Mouse (Mus musculus) lung, embryonic 14.5 days (tissue): ENCODE data around the gene Rexo5. TPM values are rescaled to one million over a fixed set of nuclear protein-coding genes. Genes with fewer than 3 reads are reported as not detected.

Source experiments
- ATAC-seq: fragments of 200-750 bp; cut with Nextera tagmentation; 2 replicates; pipeline ENCODE4 v1.8.0; 2017; ENCODE audit warnings: mild to moderate bottlenecking, moderate TSS enrichment, moderate library complexity; ENCODE audit not compliant: insufficient read depth
- DNase-seq: peaks from one replicate; pipeline ENCODE4 v3.0.0-alpha.2; 2015
- H3K27ac ChIP-seq: fragments of 300-500 bp; sonication (generic); 2 replicates; pipeline ENCODE4 v1.5.1; 2014; ENCODE audit warnings: low read depth, mild to moderate bottlenecking, moderate library complexity
- H3K27me3 ChIP-seq: fragments of 300-500 bp; sonication (generic); 2 replicates; pipeline ENCODE4 v1.6.1; 2014; ENCODE audit warnings: low read length, control low read depth; ENCODE audit not compliant: insufficient read depth
- H3K36me3 ChIP-seq: fragments of 300-500 bp; sonication (generic); 2 replicates; pipeline ENCODE4 v1.6.1; 2014; ENCODE audit warnings: control low read depth; ENCODE audit not compliant: insufficient read depth
- H3K4me1 ChIP-seq: fragments of 300-500 bp; sonication (generic); 2 replicates; pipeline ENCODE4 v1.6.1; 2014; ENCODE audit warnings: antibody characterized with exemption, control low read depth; ENCODE audit not compliant: insufficient read depth
- H3K4me2 ChIP-seq: fragments of 300-500 bp; sonication (generic); 2 replicates; pipeline ENCODE4 v1.6.1; 2014; ENCODE audit warnings: mild to moderate bottlenecking
- H3K4me3 ChIP-seq: fragments of 300-500 bp; sonication (generic); 2 replicates; pipeline ENCODE4 v1.5.1; 2014; ENCODE audit warnings: low read depth, low read length
- H3K9ac ChIP-seq: fragments of 300-500 bp; sonication (generic); 2 replicates; pipeline ENCODE4 v1.6.1; 2014
- H3K9me3 ChIP-seq: fragments of 300-500 bp; sonication (generic); 2 replicates; pipeline ENCODE4 v1.6.1; 2016; ENCODE audit warnings: low read depth, low read length, control low read depth
- CTCF ChIP-seq: IDR thresholded peaks from 2 replicates; pipeline ENCODE4 v1.5.1; 2016; ENCODE audit warnings: antibody characterized with exemption, low read depth
- WGBS: fragments of 180-500 bp; shearing (Covaris S2); extraction: QIAGEN DNeasy Blood & Tissue Kit; methylation state at CpG from one replicate; pipeline ENCODE4 v1.1.7; 2014; 5-methylcytosine and 5-hydroxymethylcytosine counted together
- polyA plus RNA-seq: library from polyadenylated mRNA; unstranded; fragments of >200 nt; fragmentation: Nextera tagmentation; extraction: Ambion mirVana; gene quantifications from 2 replicates; pipeline ENCODE4 v1.2.1, GENCODE M21; 2014

The Rexo5 gene
- polyA plus RNA-seq, 1 experiment from 2014 or later, result 27.5 TPM

- no peak overlapping the region for H3K27ac ChIP-seq
- WGBS, result 36% methylated on average over 4 of the region's 4 CpGs
- H3K9me3 ChIP-seq, result no peaks in the 10 kb centered on the region
- H3K27me3 ChIP-seq, result no peaks in the 10 kb centered on the region
- no peak overlapping the region for H3K4me3 ChIP-seq
- ATAC-seq (no peak), DNase-seq (no peak)
- no peaks in the 10 kb centered on the region for H3K4me1 ChIP-seq
- no peaks in the 10 kb centered on the region for H3K36me3 ChIP-seq
- H3K4me2 ChIP-seq, result no peak overlapping the region
- no peak overlapping the region for H3K9ac ChIP-seq
- no peak for TF ChIP-seq CTCF
Measured at GRCm38 (mm10) chr7:119762166-119762697, 31.6 kb upstream of the Rexo5 start.

GRCm38 (mm10) chr7:119764377-119764776 is 29.4 kb upstream of the Rexo5 start:
- H3K4me3 ChIP-seq, result no peak overlapping the region
- TF ChIP-seq CTCF, result no peak
- no peaks in the 10 kb centered on the region for H3K36me3 ChIP-seq
- H3K9me3 ChIP-seq, result no peaks in the 10 kb centered on the region
- no peak for ATAC-seq
- H3K4me2 ChIP-seq, result no peak overlapping the region
- no peaks in the 10 kb centered on the region for H3K27me3 ChIP-seq
- 93% methylated on average over 3 of the region's 3 CpGs for WGBS
- no peaks in the 10 kb centered on the region for H3K4me1 ChIP-seq
- DNase-seq, result no peak
- H3K9ac ChIP-seq, result no peak overlapping the region
- H3K27ac ChIP-seq, result no peak overlapping the region

GRCm38 (mm10) chr7:119766996-119767395 is 26.8 kb upstream of the Rexo5 start:
- Histone ChIP-seq H3K9me3 (no peaks in the 10 kb centered on the region), H3K27ac (no peak overlapping the region), H3K4me2 (no peak overlapping the region), H3K4me1 (no peaks in the 10 kb centered on the region), H3K4me3 (no peak overlapping the region), H3K36me3 (no peaks in the 10 kb centered on the region), H3K9ac (no peak overlapping the region), H3K27me3 (no peaks in the 10 kb centered on the region)
- 77% methylated on average over 6 of the region's 6 CpGs for WGBS
- no peak for TF ChIP-seq CTCF
- ATAC-seq, result no peak
- no peak for DNase-seq

GRCm38 (mm10) chr7:119769895-119770294 is 23.9 kb upstream of the Rexo5 start:
- WGBS, result 87% methylated on average over 8 of the region's 8 CpGs

GRCm38 (mm10) chr7:119783453-119783852 is 10.4 kb upstream of the Rexo5 start:
- TF ChIP-seq CTCF, result no peak
- H3K27me3 ChIP-seq, result no peaks in the 10 kb centered on the region
- H3K4me2 ChIP-seq, result no peak overlapping the region
- H3K4me1 ChIP-seq, result no peaks in the 10 kb centered on the region
- no peak overlapping the region for H3K4me3 ChIP-seq
- no peaks in the 10 kb centered on the region for H3K9me3 ChIP-seq
- ATAC-seq (no peak), DNase-seq (no peak)
- no peak overlapping the region for H3K27ac ChIP-seq
- H3K9ac ChIP-seq, result no peak overlapping the region
- H3K36me3 ChIP-seq, result peaks cover 45% of the 10 kb centered on the region
- 84% methylated on average over 2 of the region's 2 CpGs for whole genome bisulfite sequencing

More at GRCm38 (mm10) chr7:119769895-119770294, 23.9 kb upstream of the Rexo5 start:
- Histone ChIP-seq H3K4me2 (no peak overlapping the region), H3K4me1 (no peaks in the 10 kb centered on the region), H3K27me3 (no peaks in the 10 kb centered on the region), H3K36me3 (no peaks in the 10 kb centered on the region), H3K9me3 (no peaks in the 10 kb centered on the region), H3K27ac (no peak overlapping the region), H3K4me3 (no peak overlapping the region), H3K9ac (no peak overlapping the region)
- DNase-seq (no peak), ATAC-seq (no peak)
- TF ChIP-seq CTCF, result no peak

- DNase-seq (no peak), ATAC-seq (no peak)
- Histone ChIP-seq H3K4me2 (no peak overlapping the region), H3K4me1 (no peaks in the 10 kb centered on the region), H3K27ac (no peak overlapping the region), H3K4me3 (no peak overlapping the region), H3K36me3 (peaks cover 59% of the 10 kb centered on the region), H3K9me3 (no peaks in the 10 kb centered on the region), H3K9ac (no peak overlapping the region), H3K27me3 (no peaks in the 10 kb centered on the region)
- TF ChIP-seq CTCF, result no peak
- 84% methylated on average over 5 of the region's 5 CpGs for WGBS
Measured at GRCm38 (mm10) chr7:119784908-119785307, 8.9 kb upstream of the Rexo5 start.

- Histone ChIP-seq H3K4me1 (no peaks in the 10 kb centered on the region), H3K9me3 (no peaks in the 10 kb centered on the region), H3K9ac (no peak overlapping the region), H3K27me3 (no peaks in the 10 kb centered on the region), H3K27ac (no peak overlapping the region), H3K4me2 (no peak overlapping the region), H3K4me3 (no peak overlapping the region), H3K36me3 (peaks cover 60% of the 10 kb centered on the region)
- ATAC-seq (no peak), DNase-seq (no peak)
- TF ChIP-seq CTCF, result no peak
- 85% methylated on average over 3 of the region's 3 CpGs for WGBS
Measured at GRCm38 (mm10) chr7:119789024-119789423, 4.8 kb upstream of the Rexo5 start.

- Histone ChIP-seq H3K27me3 (no peaks in the 10 kb centered on the region), H3K9ac (peak overlapping the region; percentile 66), H3K27ac (peak overlapping the region; percentile 81), H3K36me3 (peaks cover 24% of the 10 kb centered on the region), H3K4me3 (peak overlapping the region; percentile 52), H3K9me3 (no peaks in the 10 kb centered on the region), H3K4me2 (peak overlapping the region; percentile 80), H3K4me1 (no peaks in the 10 kb centered on the region; the same call in 1 of the 2 replicates)
- DNase-seq (no peak), ATAC-seq (peak; percentile 83)
- TF ChIP-seq CTCF, result no peak
- WGBS, result under 1% methylated on average over 21 of the region's 21 CpGs
Measured at GRCm38 (mm10) chr7:119794251-119794638, 439 bp downstream of the Rexo5 start.
